Mouse (Mus musculus): ENCODE data around the gene Cd3eap.

The Cd3eap gene

DNA sequence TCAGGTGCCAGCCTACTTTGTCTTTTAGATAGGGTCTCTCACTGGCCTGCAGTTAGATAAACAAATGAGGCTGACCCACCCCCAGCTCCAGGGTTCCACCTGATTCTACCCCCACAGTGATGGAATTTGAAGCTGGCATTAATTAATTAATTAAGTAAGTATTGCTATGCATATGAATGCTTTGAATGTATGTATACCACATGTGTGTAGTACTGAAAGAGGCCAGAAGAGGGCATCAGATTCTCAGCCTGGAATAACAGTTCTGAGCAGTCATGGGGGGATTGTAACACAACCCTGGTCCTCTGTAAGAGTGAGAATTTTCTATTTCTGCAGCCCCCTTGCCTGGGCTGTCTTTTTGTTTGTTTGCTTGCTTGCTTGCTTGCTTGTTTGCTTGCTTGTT is 30.9 kb downstream of the Cd3eap start:
- DNase-seq = no peak

GRCm38 (mm10) chr7:19327782-19328181 is 31.5 kb downstream of the Cd3eap start:
- DNase-seq = no peak

- DNase-seq = peak; percentile 75
Measured at GRCm38 (mm10) chr7:19327128-19327527, 32.2 kb downstream of the Cd3eap start.

GRCm38 (mm10) chr7:19326359-19326758 is 32.9 kb downstream of the Cd3eap start:
- DNase-seq = no peak

- DNase-seq = no peak
Measured at GRCm38 (mm10) chr7:19325262-19326199, 33.8 kb downstream of the Cd3eap start.

GRCm38 (mm10) chr7:19324221-19324620 is 35.1 kb downstream of the Cd3eap start:
- DNase-seq = no peak

GRCm38 (mm10) chr7:19322489-19322888 is 36.8 kb downstream of the Cd3eap start:
- no peak for DNase-seq

- DNase-seq = no peak
Measured at GRCm38 (mm10) chr7:19321464-19321863, 37.8 kb downstream of the Cd3eap start.

GRCm38 (mm10) chr7:19320637-19321036 is 38.6 kb downstream of the Cd3eap start:
- DNase-seq = no peak

- peak; percentile 90 for DNase-seq
Measured at GRCm38 (mm10) chr7:19319906-19320305, 39.4 kb downstream of the Cd3eap start.

DNA sequence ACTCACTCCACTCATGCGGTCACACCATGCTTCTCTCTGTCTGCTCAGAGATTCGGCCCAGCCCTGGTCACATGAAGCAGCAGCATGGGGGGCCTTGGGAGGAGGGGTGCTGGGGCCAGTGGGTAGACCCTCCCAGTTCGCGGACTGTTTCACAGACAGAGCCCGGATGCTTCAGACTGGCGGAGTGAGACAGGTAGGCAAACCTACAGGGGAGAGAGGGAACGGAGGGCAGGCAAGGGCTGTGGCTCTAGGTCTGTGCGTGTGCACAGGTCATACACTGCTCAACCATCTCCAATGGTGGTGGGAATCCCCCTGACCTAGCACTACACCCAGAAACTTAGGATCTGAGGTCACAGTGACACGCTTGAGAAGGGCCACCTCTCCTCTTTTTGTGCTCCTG is 39.8 kb downstream of the Cd3eap start:
- DNase-seq = no peak

- DNase-seq = no peak
Measured at GRCm38 (mm10) chr7:19318676-19319075, 40.6 kb downstream of the Cd3eap start.

- no peak for DNase-seq
Measured at GRCm38 (mm10) chr7:19318201-19318600, 41.1 kb downstream of the Cd3eap start.

DNA sequence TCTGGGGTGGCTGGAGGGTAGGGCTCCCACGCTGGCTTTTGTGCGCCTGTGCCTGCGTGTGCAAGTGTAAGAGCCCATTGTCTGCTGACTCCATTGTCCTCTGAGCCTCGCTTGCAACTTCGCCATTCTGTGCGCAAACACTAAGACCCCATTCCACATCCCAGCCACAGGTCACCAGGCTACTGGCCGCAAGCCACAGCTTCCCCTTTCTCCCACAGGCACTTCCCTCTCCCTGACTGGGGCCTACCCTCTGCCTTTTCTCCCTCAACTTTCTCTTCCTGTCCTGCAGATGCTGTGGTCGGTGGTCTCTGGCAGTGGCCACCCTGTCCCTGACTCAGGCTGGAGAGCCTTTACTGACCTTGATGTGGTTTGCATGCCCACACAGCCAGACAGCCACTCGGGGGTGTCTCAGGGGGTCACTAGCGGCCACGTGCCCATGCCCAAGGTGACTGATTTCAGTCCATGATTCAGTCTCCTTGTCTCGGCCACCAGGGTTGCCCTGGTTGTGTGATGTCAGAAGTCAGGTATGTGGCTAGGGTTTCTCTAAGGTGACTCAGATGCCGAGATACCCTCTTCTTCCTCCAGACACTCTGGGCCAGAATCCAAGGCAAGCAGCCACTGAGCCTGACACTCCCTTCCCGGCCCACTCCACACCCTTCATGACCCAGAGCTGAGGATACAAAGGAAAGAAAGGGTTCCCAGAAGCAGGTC is 42.7 kb downstream of the Cd3eap start:
- DNase-seq = no peak

- no peak for DNase-seq
Measured at GRCm38 (mm10) chr7:19314033-19314432, 45.2 kb downstream of the Cd3eap start.

DNA sequence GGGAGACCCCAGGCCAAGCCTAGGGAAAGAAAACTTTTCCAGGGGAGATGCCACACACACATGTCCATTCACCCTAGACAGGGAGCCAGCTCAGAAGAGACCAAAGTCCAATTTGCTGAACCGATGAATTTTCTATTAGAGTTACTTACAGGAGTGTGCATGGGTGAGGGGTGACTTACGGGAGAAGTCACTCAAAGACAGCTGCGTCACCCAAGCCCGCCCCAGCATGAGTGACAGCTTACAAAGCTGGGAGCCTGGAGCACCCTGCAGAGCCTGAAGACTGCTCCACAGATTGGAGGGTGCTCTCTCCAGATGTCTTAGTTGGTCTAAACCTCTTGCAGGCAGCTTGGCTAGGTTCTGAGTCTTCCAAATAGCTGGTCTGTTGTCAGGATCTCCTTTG is 47.3 kb downstream of the Cd3eap start:
- DNase-seq = no peak

GRCm38 (mm10) chr7:19309884-19310641 is 49.2 kb downstream of the Cd3eap start, which contains the start of gene Fosb:
TSS of gene Fosb (minus strand) at chr7:19310051.
- peak; percentile 96 for DNase-seq

GRCm38 (mm10) chr7:19309278-19309883 is 49.9 kb downstream of the Cd3eap start:
- DNase-seq = no peak

DNA sequence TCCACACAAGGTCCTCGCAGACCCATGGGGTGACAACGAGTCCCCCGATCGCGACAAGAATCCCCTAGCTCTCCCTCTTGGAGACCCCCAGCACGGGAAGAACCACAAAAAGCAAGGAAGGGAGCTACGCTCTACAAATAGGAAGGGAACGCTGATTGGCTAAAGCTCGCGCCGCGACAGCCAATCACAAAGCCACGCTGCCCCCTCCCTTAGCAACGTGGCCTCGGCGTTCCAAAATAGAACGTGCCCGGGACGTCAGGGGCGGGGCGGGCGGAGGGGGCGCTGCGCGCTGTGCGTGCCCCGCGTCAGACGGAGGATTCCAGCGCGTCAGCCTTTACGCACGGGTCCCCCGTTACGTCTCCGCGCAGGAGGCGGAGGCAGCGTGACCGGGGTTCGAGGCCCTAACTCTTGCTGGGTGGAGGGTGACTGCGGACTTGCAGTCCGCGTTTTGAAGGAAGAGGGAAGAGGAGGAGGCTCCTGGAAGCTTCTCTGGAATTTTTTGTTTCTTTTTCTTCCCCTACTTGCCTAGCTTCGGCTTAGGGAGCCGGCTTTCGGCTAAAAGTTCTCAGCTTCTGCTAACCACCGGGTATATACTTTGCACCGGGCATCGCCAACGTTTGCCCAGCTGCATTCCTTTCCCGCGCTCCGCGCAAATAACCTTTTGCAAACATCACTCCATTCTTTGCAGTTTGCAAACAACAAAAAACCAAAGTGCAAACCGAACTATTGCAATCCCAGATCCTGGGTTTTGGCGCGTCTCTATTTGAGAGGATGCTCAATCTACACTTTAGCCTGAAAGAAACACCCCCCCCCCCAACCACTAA is 50.6 kb downstream of the Cd3eap start:
- peak; percentile 95 for DNase-seq

DNA sequence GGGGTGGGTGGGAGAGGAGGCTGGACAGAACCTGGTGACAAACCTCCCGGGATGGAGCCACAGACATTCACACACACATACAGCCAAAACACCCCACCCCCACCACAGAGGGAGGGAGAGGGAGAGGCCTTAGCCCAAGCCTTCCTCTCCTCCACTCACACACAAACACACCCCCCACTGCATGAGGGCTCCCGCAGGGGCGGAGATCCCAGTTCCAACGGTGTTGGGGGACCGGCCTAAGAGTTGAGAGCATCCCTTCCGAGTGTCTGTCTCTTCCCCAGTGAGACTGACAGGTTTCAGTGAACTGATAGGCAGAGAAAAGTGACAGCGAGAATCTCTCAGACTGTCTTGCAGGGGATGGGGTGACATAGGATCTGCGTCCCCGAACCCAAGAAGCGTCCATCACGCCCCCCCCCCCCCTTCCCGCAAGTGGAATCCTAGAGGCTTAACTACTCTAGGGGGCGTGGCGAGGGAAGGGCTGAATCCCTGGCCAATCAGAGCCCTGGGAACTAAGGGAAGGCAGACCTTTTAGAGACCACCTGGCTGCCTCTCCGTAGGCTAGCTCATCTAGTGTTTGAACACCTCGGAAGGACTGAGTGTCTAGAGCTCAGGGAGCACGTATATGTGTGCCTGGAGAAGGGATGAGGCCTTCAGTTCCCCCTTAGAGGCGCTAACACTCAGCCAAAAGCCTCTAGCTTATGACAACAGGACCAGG is 51.4 kb downstream of the Cd3eap start:
- peak; percentile 75 for DNase-seq
